Mouse (Mus musculus): Measurements from ENCODE around the gene Hipk4.
A peak's percentile ranks its signal among the peaks of the same experiment; 100 is the strongest.

GRCm38 (mm10) chr7:27486770-27487697 is 36.0 kb upstream of the Hipk4 start, which contains the start of gene Sertad1:
- peak; percentile 100 for TF ChIP-seq POLR2A (IDR thresholded peaks at IDR 0.05; ENCODE audit: borderline replicate concordance, insufficient read depth, low read length)
- TF ChIP-seq CTCF (IDR thresholded peaks at IDR 0.05; ENCODE audit: borderline replicate concordance, insufficient read depth, low read depth, low read length): peak; percentile 49
